Mouse (Mus musculus): ENCODE results near the gene Polg2.
"Not testable (repeated sequence)": the region's sequence is repeated elsewhere in the genome, so short reads cannot be mapped to it uniquely, and the experiment has no call there.

Polg2 gene

GRCm38 (mm10) chr11:106788775-106789459, 9.6 kb upstream of the Polg2 start, which contains the start of the genes Ddx5 and Cep95:
Gene Ddx5, minus strand, starts transcription at chr11:106789185.
Gene Cep95, plus strand, starts transcription at chr11:106789252.
- peak; percentile 84 for DNase-seq (ENCODE audit: low spot score)

- DNase-seq (ENCODE audit: low spot score): peak; percentile 98
Measured at GRCm38 (mm10) chr11:106788026-106788774, 8.9 kb upstream of the Polg2 start.

GRCm38 (mm10) chr11:106787131-106788025, 8.0 kb upstream of the Polg2 start:
- peak; percentile 73 for DNase-seq (ENCODE audit: low spot score)

GRCm38 (mm10) chr11:106785043-106785442, 5.7 kb upstream of the Polg2 start:
- no peak for DNase-seq (ENCODE audit: low spot score)

- no peak for DNase-seq (ENCODE audit: low spot score)
Measured at GRCm38 (mm10) chr11:106784476-106784875, 5.1 kb upstream of the Polg2 start.

GRCm38 (mm10) chr11:106782841-106783764, 3.8 kb upstream of the Polg2 start:
- no peak for DNase-seq (ENCODE audit: low spot score)

- not testable (repeated sequence) for DNase-seq (ENCODE audit: low spot score)
Measured at GRCm38 (mm10) chr11:106782271-106782670, 2.9 kb upstream of the Polg2 start.

- DNase-seq (ENCODE audit: low spot score): no peak
Measured at GRCm38 (mm10) chr11:106780590-106781220, 1.4 kb upstream of the Polg2 start.

GRCm38 (mm10) chr11:106780089-106780425, 720 bp upstream of the Polg2 start:
- DNase-seq (ENCODE audit: low spot score): no peak

GRCm38 (mm10) chr11:106778589-106779387, 549 bp downstream of the Polg2 start:
- DNase-seq (ENCODE audit: low spot score): no peak

GRCm38 (mm10) chr11:106778132-106778531, 1.2 kb downstream of the Polg2 start:
- DNase-seq (ENCODE audit: low spot score): no peak

GRCm38 (mm10) chr11:106777395-106777794, 1.9 kb downstream of the Polg2 start:
- no peak for DNase-seq (ENCODE audit: low spot score)

- DNase-seq (ENCODE audit: low spot score): no peak
Measured at GRCm38 (mm10) chr11:106776960-106777359, 2.4 kb downstream of the Polg2 start.

- no peak for DNase-seq (ENCODE audit: low spot score)
Measured at GRCm38 (mm10) chr11:106773061-106773460, 6.3 kb downstream of the Polg2 start.

GRCm38 (mm10) chr11:106770195-106770974, 9.0 kb downstream of the Polg2 start:
- DNase-seq (ENCODE audit: low spot score): no peak

GRCm38 (mm10) chr11:106767516-106767915, 11.8 kb downstream of the Polg2 start:
- DNase-seq (ENCODE audit: low spot score): no peak

- no peak for DNase-seq (ENCODE audit: low spot score)
Measured at GRCm38 (mm10) chr11:106766611-106767162, 12.7 kb downstream of the Polg2 start.

GRCm38 (mm10) chr11:106762800-106763185, 16.5 kb downstream of the Polg2 start:
- DNase-seq (ENCODE audit: low spot score): no peak
